Mouse (Mus musculus): ENCODE measurements around the gene Fam57a.

Fam57a gene

GRCm38 (mm10) chr11:76215011-76215410, 35.5 kb downstream of the Fam57a start:
- TF ChIP-seq GATA4 (IDR thresholded peaks at IDR 0.05; ENCODE audit: insufficient replicate concordance, low read length): no peak

GRCm38 (mm10) chr11:76216049-76216540, 36.6 kb downstream of the Fam57a start:
- TF ChIP-seq GATA4 (IDR thresholded peaks at IDR 0.05; ENCODE audit: insufficient replicate concordance, low read length): no peak

- 0 out of 2 replicates have a peak, but pooled peaks have one; percentile 37 for TF ChIP-seq GATA4 (IDR thresholded peaks at IDR 0.05; ENCODE audit: insufficient replicate concordance, low read length)
Observed at GRCm38 (mm10) chr11:76216681-76217389, 37.4 kb downstream of the Fam57a start.

- peak; percentile 13; the same call in 1 of the 2 replicates for TF ChIP-seq GATA4 (IDR thresholded peaks at IDR 0.05; ENCODE audit: insufficient replicate concordance, low read length)
Observed at GRCm38 (mm10) chr11:76217390-76217800, 37.9 kb downstream of the Fam57a start, which contains the start of the genes Dbil5 and Gemin4. Gene Dbil5, plus strand, starts transcription at chr11:76217608. Gene Gemin4, minus strand, starts transcription at chr11:76217664.

- no peak for TF ChIP-seq GATA4 (IDR thresholded peaks at IDR 0.05; ENCODE audit: insufficient replicate concordance, low read length)
Observed at GRCm38 (mm10) chr11:76224631-76225030, 45.2 kb downstream of the Fam57a start.

- no peak for TF ChIP-seq GATA4 (IDR thresholded peaks at IDR 0.05; ENCODE audit: insufficient replicate concordance, low read length)
Observed at GRCm38 (mm10) chr11:76225051-76225450, 45.6 kb downstream of the Fam57a start.

- no peak for TF ChIP-seq GATA4 (IDR thresholded peaks at IDR 0.05; ENCODE audit: insufficient replicate concordance, low read length)
Observed at GRCm38 (mm10) chr11:76236136-76236535, 56.7 kb downstream of the Fam57a start.

GRCm38 (mm10) chr11:76239750-76240149, 60.3 kb downstream of the Fam57a start:
- TF ChIP-seq GATA4 (IDR thresholded peaks at IDR 0.05; ENCODE audit: insufficient replicate concordance, low read length): no peak

- TF ChIP-seq GATA4 (IDR thresholded peaks at IDR 0.05; ENCODE audit: insufficient replicate concordance, low read length): no peak; the same call in 1 of the 2 replicates
Observed at GRCm38 (mm10) chr11:76242901-76243810, 63.7 kb downstream of the Fam57a start, which contains the start of the genes Mrm3 and Glod4. Gene Mrm3, plus strand, starts transcription at chr11:76243715. Gene Glod4, minus strand, starts transcription at chr11:76243725.

- no peak for TF ChIP-seq GATA4 (IDR thresholded peaks at IDR 0.05; ENCODE audit: insufficient replicate concordance, low read length)
Observed at GRCm38 (mm10) chr11:76243811-76244546, 64.5 kb downstream of the Fam57a start.

- TF ChIP-seq GATA4 (IDR thresholded peaks at IDR 0.05; ENCODE audit: insufficient replicate concordance, low read length): no peak
Observed at GRCm38 (mm10) chr11:76246439-76246838, 67.0 kb downstream of the Fam57a start.

- no peak for TF ChIP-seq GATA4 (IDR thresholded peaks at IDR 0.05; ENCODE audit: insufficient replicate concordance, low read length)
Observed at GRCm38 (mm10) chr11:76247239-76247638, 67.8 kb downstream of the Fam57a start.

- TF ChIP-seq GATA4 (IDR thresholded peaks at IDR 0.05; ENCODE audit: insufficient replicate concordance, low read length): no peak
Observed at GRCm38 (mm10) chr11:76252036-76252435, 72.6 kb downstream of the Fam57a start.

GRCm38 (mm10) chr11:76253145-76253917, 73.9 kb downstream of the Fam57a start:
- no peak for TF ChIP-seq GATA4 (IDR thresholded peaks at IDR 0.05; ENCODE audit: insufficient replicate concordance, low read length)
